Mouse (Mus musculus) 3134 (cell line): Measurements from ENCODE around the gene Pacrg.

Experiments used
- DNase-seq: peaks from one replicate; pipeline ENCODE4 v3.0.0-alpha.2; 2011; ENCODE audit warnings: low spot score; ENCODE audit not compliant: insufficient read length; ENCODE audit errors: extremely low read depth

Gene Pacrg

DNA sequence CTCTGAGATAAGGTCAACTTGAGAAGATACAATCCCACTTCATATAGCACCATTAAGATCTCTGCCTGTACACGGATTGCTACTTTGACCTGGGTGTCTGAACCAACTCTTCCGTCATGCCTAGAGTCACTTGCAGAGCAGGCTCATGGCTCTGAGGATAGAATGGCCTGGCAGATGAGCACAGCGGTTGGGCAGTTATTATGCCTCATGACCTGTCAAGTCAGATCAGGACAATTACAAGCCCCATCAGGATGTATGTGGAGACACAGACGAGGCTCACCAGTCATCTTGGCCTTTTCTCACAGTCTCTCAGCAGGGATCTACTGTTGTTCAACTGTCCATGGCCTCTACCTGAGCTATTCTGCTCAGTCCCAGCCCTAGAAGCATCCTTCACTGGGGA lies 424.0 kb downstream of the Pacrg start:
- DNase-seq = no peak

DNA sequence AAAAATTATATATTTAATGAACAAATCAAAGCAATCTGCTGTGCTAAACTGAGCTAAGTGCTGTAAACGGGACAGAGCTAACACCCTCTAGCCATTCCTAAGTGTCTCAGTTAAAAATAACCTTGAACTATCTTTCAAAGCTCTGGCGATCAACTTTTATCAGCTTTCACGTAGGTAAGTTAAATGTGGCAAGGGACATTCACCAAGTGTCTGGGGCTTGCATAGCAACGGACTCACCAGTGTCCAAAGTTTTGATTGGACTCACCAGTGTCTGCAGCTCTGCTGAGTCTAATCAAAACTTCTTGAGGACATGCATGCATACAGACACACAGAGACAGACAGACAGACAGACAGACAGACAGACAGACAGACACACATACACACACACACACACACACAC lies 425.7 kb downstream of the Pacrg start:
- DNase-seq = no peak

DNA sequence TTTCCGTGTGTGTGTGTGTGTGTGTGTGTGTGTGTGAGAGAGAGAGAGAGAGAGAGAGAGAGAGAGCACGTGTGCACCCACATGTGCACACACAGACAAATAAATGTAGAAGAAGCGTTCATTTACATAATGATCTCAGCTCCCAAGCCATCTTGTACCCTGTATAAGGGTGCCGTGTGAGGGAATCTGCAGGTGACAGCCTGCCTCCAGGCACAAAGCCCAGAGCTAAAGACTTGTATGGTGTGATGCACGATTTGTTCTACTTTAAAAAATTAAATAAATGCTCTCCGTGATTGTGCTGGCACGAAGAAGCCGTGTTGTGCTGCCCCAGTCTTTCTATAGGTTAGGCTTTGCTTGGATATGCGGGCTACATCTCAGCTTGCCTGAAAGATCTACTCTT lies 426.2 kb downstream of the Pacrg start:
- DNase-seq = no peak

DNA sequence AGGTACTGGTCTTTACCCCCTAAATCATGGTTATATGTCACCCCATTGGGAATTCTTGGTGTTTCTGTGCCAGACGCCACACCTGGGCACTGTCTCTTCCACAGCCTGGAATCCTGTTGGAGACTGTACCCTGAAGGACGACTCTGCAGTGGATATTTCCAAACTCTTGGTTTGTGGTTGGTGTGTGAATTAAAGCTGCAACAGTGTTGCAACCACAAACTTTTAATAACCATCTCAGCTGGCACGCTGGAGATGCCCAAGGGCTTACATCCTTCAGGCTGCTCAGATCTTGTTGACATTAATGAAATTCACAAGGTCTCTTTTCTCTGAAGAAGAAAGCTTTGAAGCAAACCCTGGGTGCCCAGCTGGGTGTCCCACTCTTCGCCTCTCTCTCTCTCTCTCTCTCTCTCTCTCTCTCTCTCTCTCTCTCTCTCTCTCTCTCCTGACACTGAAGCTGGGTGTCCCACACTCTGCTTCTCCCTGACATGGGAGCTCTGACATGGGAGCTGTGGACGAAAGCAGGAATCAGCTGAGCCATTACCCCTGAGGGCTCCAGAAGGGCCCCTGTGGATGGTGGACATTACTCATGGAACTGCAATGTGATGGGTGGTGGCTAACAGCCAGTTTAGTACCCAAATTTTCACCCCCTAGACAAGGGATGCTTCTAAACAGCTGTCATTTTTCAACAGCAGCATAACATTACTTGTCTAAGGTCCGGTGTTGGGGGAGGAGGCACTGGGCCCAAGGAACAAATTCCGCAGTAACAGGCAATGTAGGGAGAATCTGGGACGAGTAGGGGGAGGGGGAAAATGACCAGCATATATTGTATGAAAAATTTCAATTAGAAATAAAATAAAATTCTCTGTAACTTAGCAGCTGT lies 429.3 kb downstream of the Pacrg start:
- no peak for DNase-seq

DNA sequence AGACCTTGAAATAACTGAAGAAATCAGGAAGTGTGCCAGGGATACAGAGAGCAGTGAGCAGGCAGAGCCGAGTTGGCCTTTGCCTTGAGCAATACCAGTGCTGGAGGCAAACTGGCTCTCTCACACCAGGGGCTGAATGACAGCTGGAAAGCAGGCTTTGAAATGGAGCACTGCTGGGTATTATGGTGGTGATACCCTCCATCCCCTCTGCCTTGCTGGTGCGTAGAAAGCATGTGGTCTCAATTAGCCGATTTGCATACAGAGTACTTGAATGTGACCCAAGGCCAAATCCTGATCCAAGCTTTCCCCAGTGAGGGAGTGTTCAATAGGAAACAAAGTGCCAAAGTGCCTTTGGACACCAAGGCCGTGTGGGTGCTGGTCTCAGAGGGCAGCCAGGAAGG lies 431.4 kb downstream of the Pacrg start:
- no peak for DNase-seq

DNA sequence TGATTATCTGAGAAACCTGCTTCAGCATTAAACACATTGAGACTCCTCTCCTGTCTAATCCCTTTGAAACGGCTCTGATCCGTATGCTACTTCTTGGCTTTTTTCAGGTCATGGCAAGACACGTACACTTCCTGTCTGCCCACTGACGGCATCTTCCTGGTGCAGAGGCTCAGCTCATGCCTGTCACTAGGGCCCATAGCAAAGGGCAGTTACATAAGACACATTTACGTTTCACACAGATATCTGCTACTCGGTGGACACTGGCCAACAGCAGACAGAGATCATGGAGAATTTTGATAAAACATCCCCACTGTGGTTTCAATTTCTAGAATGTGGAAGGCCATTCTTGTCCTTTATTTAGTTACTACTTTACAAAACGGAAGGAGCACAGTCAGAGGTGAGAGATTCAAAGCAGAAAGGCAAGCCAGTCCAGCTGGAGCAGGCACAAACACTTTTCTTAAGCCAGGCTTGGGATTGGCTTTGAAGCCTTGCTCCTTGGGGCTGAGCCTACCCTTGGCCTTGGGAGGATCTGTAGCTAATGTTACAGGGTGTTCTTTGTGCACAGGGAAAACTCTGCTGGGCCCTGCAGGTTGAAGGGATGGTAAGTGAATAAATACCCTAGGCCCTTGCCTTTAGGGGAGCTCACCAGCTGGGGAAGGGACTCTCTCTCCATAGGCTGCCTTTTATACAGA lies 432.9 kb downstream of the Pacrg start:
- DNase-seq = no peak

DNA sequence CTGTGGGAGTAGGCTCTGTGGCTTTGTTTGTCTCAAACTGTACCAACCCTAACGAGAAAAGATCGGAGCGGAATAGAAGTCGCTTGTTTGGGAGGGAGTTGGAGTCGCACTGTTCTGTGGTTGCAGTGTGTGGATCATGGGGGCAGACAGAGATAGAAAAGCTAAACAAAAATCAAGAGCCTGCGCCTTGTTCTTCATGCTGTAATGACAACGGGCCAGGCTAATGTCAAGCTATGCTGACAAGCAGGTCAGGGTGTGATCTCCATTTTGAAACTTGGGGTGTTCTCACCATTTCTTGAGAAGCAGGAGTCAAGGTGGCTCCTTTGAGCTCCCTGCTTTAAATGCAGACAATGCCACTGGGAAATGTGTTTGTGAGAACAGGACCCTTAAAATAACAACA lies 433.8 kb downstream of the Pacrg start:
- DNase-seq = no peak

DNA sequence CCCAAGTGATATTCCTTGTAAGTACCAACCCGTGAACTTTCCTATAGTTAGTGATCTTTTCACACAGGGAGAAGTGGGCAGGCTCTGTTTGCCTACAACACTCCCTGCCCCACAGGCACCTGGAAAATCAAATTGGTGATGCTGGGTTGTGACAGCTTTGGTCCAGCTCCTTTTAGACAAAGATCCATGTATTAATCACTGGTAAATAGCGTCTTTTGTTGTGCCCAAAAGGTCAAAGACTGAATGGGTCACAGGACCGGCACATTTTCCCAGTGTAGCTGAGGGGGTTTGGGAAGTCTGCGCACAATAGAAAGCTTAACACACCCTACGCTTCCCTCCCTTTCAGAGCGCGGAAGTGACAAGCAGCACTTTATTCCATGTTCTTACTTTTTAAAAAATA lies 434.2 kb downstream of the Pacrg start:
- no peak for DNase-seq

DNA sequence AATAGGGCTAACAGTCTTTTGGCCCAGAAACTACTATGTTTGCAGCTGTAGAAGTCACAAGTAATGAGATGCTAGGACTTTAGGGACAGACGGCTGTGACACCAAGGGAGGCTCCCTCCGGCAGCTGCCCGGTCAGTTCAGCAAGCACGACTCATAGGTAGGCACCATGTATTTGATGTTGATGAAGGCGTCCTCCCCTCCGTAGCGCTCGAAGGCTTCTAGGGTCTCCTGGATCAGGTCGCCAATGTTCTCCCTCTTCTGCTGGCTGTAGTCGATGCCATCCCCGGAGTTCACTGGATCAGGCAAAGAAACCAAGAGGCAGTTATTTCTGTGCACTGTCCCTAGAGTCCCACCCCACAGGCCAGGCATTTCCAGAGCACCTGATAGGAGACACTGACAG lies 436.9 kb downstream of the Pacrg start:
- no peak for DNase-seq

DNA sequence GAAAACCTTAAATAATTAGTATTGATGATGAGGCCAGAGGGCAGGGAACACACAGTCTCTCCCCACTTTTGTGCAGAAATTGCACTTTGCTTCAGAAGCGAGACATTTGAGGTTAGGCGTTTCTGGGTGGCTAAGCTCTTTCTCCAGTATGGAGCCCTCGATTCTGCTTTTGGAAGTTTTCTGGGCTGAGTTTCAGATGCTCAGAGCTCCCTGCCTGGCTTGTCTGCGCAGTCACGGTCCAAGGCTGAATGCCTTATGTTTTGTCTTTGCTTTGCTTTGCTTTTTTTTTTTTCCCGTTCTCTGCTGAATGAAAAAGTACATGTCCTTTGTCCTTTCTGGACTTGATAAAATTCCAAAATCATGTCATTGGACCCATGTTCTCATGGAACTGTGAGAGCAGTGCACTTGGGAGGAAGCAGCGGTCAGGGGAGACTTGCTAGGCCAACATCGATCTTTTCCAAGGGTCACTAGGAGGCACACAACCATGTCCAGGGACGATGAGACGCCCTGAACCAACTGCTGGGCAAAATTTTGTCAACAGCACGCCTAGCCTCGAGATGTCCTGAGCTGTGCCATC lies 438.0 kb downstream of the Pacrg start:
- no peak for DNase-seq

DNA sequence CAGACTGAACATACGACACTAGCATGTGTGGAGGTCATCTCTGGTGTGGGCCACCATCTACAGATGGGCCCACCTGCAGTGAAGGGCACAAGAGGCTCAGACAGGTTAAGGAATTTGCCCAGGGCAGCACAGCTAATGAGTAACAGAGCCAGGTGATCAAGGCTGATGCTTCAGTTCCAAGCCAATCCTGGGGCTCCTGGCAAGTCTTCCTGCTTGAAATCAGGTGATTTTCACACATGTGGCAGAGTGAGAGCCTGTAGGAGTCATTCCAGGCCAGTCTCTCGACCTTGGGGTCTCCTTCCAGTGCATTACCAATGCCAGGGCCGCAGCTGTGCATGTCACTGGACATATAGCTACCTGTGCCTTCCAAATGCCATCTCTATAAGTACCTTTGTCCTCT lies 438.6 kb downstream of the Pacrg start:
- no peak for DNase-seq

DNA sequence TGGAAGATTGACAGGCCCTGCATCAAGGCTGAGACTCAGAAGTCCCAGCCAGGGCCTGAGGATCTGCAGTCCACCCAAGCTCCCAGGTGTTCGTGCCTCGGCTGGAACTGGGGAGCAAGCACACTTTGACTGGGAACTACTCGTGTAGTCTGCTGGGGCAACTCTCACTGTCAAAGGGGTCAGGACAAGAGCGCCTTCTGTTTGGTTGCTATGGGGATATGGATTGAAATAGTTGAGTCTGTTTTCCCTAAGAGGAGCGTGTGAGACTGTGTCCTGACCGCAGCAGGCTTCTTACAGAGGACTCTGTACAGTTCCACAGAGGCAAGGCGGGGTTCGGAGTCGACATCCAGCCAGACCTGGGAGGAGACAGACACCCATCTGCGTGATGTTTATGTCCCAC lies 440.4 kb downstream of the Pacrg start:
- no peak for DNase-seq

DNA sequence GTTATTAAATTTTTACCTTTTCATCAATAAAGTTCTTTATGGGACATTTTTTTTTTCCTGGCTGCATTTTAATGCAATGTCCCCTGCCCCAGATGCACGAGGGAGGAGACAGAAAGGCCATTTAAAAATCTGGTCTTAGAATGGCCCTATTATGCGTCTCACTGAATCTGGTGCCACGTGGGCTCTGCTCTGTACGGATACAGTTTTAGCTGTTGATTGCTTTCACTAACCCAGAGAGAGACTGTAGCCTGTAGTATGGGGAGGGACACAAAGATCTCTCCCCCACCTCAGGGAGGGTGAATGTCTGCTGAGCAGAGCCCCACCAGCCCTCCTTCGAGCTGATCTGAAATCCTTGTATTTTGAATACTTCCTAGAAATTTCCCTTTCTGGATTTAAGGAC lies 441.2 kb downstream of the Pacrg start:
- DNase-seq = no peak

DNA sequence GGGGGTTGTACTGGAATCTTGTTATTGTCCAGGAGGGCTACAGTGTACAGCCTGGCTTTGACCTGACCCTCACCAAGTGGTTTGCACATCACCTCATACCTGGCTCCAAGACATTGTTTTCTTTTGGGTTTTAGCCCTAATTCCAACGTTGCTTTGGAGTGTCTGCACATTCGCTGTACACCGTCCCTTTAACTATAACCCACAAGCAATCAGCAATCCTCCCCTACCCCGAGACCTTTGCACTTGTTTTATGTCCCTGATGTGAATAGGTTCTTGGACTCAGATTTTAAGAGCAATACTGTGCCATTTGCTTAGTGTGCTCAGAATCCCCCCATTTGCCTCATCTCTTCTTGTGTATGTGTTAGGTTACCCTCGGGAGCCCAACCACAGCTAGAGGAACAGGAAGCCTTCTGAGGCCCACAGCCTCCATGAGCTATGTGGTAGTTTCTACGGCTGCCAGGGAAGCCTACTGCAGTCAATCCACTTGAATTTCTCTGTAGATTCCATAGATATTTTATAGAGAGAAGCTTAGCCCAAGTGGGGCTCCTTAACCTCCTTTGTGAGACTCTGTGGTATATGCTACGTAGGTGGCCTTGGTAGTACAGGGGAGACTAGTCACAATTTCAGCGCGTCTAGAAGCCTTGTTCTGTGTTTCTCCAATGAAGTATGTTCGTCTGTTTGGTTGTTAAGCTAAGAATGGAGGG lies 442.0 kb downstream of the Pacrg start:
- DNase-seq = no peak

DNA sequence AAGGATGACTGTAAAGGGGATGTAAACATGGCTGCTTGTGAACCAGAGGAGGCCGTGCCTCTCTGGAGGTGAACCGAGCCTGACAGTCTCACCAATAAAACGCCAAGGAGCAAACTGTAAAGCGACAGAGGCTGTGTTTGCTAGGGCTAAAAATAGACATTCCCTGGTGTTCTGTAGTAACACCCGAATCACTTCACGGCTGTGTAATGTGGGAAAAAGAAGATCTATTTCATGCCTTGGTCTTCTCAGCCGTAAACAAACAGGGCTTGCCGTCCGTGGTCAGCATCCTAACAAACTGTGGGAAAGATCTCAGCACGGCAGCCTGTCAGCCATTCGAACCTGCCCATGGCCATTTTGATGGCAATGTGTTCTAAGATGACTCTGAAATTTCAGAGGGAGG lies 442.8 kb downstream of the Pacrg start:
- no peak for DNase-seq

DNA sequence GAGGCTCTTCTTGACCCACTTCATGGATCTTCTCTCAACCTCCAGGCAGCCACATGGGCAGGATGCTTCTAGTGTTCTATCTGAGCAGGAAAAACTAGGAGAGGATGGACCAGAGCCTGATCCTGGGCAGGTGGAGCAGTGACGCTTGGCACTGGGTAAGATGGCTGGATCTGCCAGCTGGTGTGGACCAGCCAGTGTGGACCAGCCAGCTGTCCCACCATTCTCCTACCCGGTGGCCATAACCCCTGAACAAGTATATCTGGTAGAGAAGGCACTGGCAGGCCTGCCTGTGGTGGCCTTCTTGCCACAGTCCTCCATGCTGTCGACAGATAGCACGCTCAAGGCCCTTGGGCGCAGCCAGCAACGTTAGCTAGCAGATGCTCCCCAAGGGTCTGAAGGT lies 443.2 kb downstream of the Pacrg start:
- no peak for DNase-seq

DNA sequence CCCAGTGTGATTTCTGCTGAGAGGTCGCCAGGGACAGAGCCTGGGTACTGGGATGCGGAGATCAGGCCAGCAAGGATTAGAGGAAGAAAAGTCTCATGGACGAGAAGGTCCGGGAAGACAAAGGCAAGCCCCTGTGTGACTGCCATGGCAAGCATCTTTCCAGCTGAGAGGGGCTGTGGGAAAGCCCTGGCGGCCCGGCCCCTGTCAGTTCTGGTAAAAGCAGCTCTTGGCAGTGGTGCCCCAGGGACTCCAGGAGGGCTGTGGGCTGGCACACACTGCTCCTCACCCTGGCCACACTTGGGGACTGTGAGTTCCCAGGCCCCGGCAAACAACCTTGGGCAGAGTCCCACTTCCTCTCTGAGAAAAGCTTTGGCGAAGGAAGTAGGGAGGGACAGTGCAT lies 445.3 kb downstream of the Pacrg start:
- DNase-seq = no peak

DNA sequence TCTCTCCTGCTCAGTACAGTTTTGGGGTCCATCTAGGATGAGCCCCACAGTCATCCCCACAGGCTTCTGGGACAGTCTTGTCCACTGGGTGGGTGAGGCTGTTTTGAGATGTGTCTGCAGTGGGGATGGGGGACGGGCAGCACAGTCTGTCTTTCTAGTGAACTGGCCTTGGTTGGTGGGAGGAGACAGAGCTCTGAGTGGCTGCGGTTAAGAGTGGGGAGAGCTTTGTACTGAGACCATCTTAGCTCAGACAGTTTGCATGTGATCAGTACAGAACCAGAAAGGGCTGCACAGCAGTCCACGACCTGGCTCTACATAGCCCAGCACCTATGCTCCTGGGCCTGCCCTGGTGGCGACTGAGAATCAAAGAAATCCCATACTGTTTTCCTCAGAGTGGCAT lies 446.3 kb downstream of the Pacrg start:
- DNase-seq = no peak

DNA sequence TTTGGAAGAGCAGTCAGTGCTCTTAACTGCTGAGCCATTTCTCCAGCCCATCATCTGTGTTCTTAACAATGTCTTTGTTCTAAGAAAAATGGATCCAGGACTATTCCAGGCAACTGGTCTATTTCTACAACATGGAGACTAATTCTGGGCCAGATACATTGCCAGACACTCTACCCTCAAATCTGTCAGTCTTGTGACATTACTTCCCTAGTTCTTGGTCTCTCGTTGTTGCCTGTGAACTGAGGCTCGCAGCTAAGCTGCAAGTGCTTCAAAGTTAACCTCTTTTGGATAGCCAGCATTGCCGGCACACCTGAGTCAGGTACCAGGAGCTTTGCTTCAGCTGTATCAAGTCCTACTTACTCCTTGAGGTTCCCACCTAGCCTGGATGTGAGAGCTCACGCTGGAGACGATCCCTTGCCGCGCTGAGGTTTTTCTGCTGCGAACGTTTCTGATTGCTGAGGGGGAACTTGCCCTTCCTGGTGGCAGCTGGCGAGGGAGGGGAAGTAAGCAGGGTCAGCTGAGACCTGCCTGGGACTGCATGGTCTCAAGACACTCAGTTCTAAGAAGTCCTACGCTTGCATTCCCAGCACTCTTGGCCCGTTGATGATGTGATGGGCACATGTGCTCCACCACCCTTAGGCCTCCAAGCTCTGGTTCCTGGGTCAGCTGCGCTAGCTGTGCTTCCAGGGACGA lies 447.6 kb downstream of the Pacrg start:
- no peak for DNase-seq

DNA sequence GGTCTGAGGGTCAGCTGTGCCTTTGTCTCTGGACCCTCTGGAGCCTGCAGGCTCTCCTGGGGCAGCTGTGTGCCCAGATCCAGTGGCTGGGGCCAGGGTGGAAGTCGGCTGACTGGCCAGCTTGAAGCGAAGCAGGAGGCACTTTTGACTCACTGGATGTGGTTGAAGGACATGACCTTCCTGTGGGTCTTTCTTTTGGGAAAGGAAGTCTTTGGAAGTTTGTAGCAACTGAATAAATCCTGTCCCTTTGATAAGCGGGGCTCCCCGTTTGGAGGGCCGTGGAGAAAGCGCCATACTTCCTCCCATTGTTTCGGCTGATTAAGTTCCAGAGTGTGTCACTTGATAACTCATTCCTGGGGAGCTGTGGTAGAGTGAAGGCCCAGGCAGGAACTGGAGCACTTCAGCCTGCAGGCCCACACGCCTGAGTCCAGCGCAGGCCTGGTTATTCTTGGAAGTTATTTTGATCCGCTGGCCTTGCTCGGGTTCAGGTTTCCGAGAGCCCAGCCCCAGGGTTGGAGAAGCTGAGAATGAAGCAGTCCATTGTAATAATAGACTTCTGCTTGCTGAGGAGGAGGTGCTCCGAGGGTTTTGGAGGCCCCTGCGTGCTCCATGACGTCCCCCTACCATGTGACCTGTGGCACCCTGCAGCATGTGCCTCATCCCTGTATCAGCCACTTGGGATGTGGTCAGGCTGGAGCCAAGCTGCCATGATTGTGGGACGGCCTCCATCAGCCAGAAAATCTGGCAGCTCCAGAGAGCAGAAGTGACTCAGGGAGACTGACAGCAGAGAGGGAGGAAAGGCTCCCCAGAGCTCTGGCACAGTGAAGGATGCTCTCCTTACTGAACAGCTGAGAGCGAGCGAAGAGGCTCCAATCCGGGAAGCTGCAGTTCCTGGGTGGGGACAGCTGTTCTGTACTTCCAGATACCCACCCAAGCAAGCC lies 449.6 kb downstream of the Pacrg start:
- peak; percentile 36 for DNase-seq
